Mouse (Mus musculus): Measurements from ENCODE around the gene Sod3. TPM values are rescaled to one million over a fixed set of nuclear protein-coding genes. Genes with fewer than 3 reads are reported as not detected.

The Sod3 gene
- polyA plus RNA-seq, 1 experiment from 2014 or later, result 4.3 TPM

- Histone ChIP-seq H3K9me3 (ENCODE audit: control insufficient read depth, low read length) (no peaks in the 10 kb centered on the region), H3K9ac (ENCODE audit: low read depth, low read length) (no peak overlapping the region), H3K4me1 (ENCODE audit: control insufficient read depth, insufficient read depth, low read depth, low read length) (no peaks in the 10 kb centered on the region), H3K27ac (ENCODE audit: low read depth, low read length) (no peak overlapping the region), H3K4me3 (ENCODE audit: low read length) (no peak overlapping the region), H3K36me3 (ENCODE audit: control insufficient read depth, insufficient read depth, low read length) (no peaks in the 10 kb centered on the region), H3K4me2 (ENCODE audit: low read length) (no peak overlapping the region), H3K27me3 (replicated peaks; ENCODE audit: control insufficient read depth, insufficient read depth, low read length) (no peaks in the 10 kb centered on the region)
- ATAC-seq, result no peak
- WGBS, result 83% methylated on average over 5 of the region's 5 CpGs
These were observed 10.9 kb upstream of the Sod3 start for GRCm38 (mm10) chr5:52352730-52353129.

DNA sequence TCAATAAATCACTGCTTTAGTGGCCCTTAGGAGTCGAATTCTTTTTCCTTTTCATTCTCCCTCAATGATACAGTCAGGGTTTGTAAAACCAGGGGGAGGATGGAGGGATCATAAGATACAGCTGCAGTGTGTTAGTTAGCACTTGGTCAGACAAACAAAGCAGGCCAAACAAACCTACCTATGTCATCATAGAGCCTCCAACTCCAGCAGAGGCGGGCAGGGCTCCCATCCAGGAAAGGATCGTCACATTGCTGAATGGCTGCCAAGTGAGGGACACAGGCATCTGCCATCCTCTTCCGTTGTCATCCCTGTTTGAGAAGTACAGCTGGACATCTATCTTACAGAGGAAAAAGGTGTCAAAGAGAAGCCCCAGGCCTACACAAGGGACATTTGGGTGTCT, 9.2 kb upstream of the Sod3 start:
- Histone ChIP-seq H3K27me3 (replicated peaks; ENCODE audit: control insufficient read depth, insufficient read depth, low read length) (no peaks in the 10 kb centered on the region), H3K4me1 (ENCODE audit: control insufficient read depth, insufficient read depth, low read depth, low read length) (no peaks in the 10 kb centered on the region), H3K9me3 (ENCODE audit: control insufficient read depth, low read length) (no peaks in the 10 kb centered on the region), H3K36me3 (ENCODE audit: control insufficient read depth, insufficient read depth, low read length) (no peaks in the 10 kb centered on the region), H3K4me2 (ENCODE audit: low read length) (no peak overlapping the region), H3K4me3 (ENCODE audit: low read length) (no peak overlapping the region), H3K27ac (ENCODE audit: low read depth, low read length) (no peak overlapping the region), H3K9ac (ENCODE audit: low read depth, low read length) (no peak overlapping the region)
- WGBS, result 67% methylated on average over 4 of the region's 4 CpGs
- no peak for ATAC-seq

- H3K4me2 ChIP-seq (ENCODE audit: low read length), result no peak overlapping the region
- peaks cover 4% of the 10 kb centered on the region; the same call in 1 of the 2 replicates for H3K4me1 ChIP-seq (ENCODE audit: control insufficient read depth, insufficient read depth, low read depth, low read length)
- no peaks in the 10 kb centered on the region for H3K27me3 ChIP-seq (replicated peaks; ENCODE audit: control insufficient read depth, insufficient read depth, low read length)
- H3K9me3 ChIP-seq (ENCODE audit: control insufficient read depth, low read length), result no peaks in the 10 kb centered on the region
- no peak overlapping the region for H3K4me3 ChIP-seq (ENCODE audit: low read length)
- H3K27ac ChIP-seq (ENCODE audit: low read depth, low read length), result no peak overlapping the region
- 93% methylated on average over 7 of the region's 7 CpGs for WGBS
- no peak overlapping the region for H3K9ac ChIP-seq (ENCODE audit: low read depth, low read length)
- H3K36me3 ChIP-seq (ENCODE audit: control insufficient read depth, insufficient read depth, low read length), result no peaks in the 10 kb centered on the region
- no peak for ATAC-seq
These were observed 8.0 kb upstream of the Sod3 start for GRCm38 (mm10) chr5:52355612-52356011.

- 51% methylated on average over 9 of the region's 9 CpGs for WGBS
These were observed 6.3 kb upstream of the Sod3 start for GRCm38 (mm10) chr5:52357175-52357754.

DNA sequence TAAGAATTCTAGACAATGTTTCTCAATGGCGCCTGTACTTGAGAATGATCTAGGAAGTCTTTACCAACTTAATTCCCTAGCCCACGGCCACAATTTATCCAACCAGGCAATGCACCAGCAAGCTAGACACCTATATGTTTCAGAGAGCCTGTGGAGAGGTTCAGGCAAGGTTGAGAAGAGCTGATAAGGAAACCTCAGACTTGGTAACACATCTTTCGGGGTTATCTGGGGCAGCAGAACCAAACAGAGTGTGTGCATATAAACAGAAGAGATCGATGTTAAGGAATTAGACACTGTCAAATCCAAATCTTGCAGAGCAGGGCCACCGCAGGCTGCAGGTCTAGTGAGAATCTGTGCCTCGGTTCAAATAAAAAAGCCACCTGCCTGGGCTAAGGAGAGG, 5.5 kb upstream of the Sod3 start:
- no peak for ATAC-seq
- Histone ChIP-seq H3K9me3 (ENCODE audit: control insufficient read depth, low read length) (no peaks in the 10 kb centered on the region), H3K4me2 (ENCODE audit: low read length) (no peak overlapping the region), H3K27me3 (replicated peaks; ENCODE audit: control insufficient read depth, insufficient read depth, low read length) (no peaks in the 10 kb centered on the region), H3K36me3 (ENCODE audit: control insufficient read depth, insufficient read depth, low read length) (no peaks in the 10 kb centered on the region), H3K4me3 (ENCODE audit: low read length) (no peak overlapping the region), H3K9ac (ENCODE audit: low read depth, low read length) (no peak overlapping the region), H3K27ac (ENCODE audit: low read depth, low read length) (no peak overlapping the region), H3K4me1 (ENCODE audit: control insufficient read depth, insufficient read depth, low read depth, low read length) (peaks cover 4% of the 10 kb centered on the region)
- 88% methylated on average over 6 of the region's 6 CpGs for WGBS

More at GRCm38 (mm10) chr5:52357175-52357754, 6.3 kb upstream of the Sod3 start:
- no peak for ATAC-seq
- Histone ChIP-seq H3K9ac (ENCODE audit: low read depth, low read length) (no peak overlapping the region), H3K4me3 (ENCODE audit: low read length) (no peak overlapping the region), H3K27me3 (replicated peaks; ENCODE audit: control insufficient read depth, insufficient read depth, low read length) (no peaks in the 10 kb centered on the region), H3K4me1 (ENCODE audit: control insufficient read depth, insufficient read depth, low read depth, low read length) (peaks cover 4% of the 10 kb centered on the region; the same call in 1 of the 2 replicates), H3K27ac (ENCODE audit: low read depth, low read length) (no peak overlapping the region), H3K4me2 (ENCODE audit: low read length) (no peak overlapping the region), H3K9me3 (ENCODE audit: control insufficient read depth, low read length) (no peaks in the 10 kb centered on the region), H3K36me3 (ENCODE audit: control insufficient read depth, insufficient read depth, low read length) (no peaks in the 10 kb centered on the region)

DNA sequence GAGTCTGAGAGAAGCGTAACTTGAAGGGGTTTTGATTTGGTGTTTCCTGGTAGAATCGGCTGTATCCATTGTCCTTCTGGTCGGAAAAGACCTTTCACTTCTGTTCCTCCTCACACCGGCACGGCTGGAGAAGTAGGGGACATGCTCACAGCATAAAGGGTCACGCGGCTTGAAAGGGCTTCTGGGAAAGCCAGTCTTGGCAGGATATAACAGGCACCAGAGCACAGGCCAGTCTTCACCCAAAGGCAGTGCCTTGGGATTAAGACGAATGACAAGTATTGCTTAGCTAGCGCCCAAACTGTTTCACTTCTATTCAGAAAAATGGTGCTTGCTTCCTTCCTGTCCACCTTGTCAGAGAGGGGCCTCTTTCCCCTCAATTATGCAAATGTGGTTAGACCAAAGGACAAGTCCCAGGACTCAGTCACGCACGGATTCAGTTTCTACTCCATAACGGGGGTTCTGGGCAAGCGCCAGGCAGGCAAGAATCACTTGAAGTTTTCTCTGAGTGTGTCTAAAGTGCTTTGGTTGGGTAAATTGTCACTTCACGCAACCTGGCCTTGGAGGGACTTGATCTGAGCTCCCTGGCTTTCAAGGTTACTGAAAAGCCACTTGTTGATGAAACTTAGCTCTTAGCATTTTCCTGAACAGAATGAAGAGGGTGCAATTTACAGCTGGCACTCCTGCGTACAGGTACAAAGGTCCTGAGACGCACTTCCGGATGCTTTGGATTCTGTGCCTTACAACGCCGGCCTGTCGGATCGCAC, 3.1 kb upstream of the Sod3 start:
- H3K4me2 ChIP-seq (ENCODE audit: low read length), result peak overlapping the region; percentile 19; the same call in 1 of the 2 replicates
- no peak overlapping the region for H3K27ac ChIP-seq (ENCODE audit: low read depth, low read length)

GRCm38 (mm10) chr5:52362776-52363467, 669 bp upstream of the Sod3 start:
- H3K27ac ChIP-seq (ENCODE audit: low read depth, low read length), result no peak overlapping the region
- ATAC-seq, result 0 out of 2 replicates have a peak, but pooled peaks have one; percentile 28
- no peak overlapping the region for H3K9ac ChIP-seq (ENCODE audit: low read depth, low read length)
- H3K4me3 ChIP-seq (ENCODE audit: low read length), result no peak overlapping the region
- H3K9me3 ChIP-seq (ENCODE audit: control insufficient read depth, low read length), result no peaks in the 10 kb centered on the region
- H3K36me3 ChIP-seq (ENCODE audit: control insufficient read depth, insufficient read depth, low read length), result no peaks in the 10 kb centered on the region
- no peaks in the 10 kb centered on the region for H3K27me3 ChIP-seq (replicated peaks; ENCODE audit: control insufficient read depth, insufficient read depth, low read length)
- H3K4me1 ChIP-seq (ENCODE audit: control insufficient read depth, insufficient read depth, low read depth, low read length), result peaks cover 10% of the 10 kb centered on the region
- WGBS, result 49% methylated on average over 6 of the region's 6 CpGs
- no peak overlapping the region for H3K4me2 ChIP-seq (ENCODE audit: low read length)

More for the DNA sequence above, 3.1 kb upstream of the Sod3 start:
- WGBS, result 53% methylated on average over 21 of the region's 21 CpGs
- no peak overlapping the region for H3K9ac ChIP-seq (ENCODE audit: low read depth, low read length)
- no peaks in the 10 kb centered on the region for H3K36me3 ChIP-seq (ENCODE audit: control insufficient read depth, insufficient read depth, low read length)
- H3K4me1 ChIP-seq (ENCODE audit: control insufficient read depth, insufficient read depth, low read depth, low read length), result peaks cover 10% of the 10 kb centered on the region
- ATAC-seq, result peak; percentile 71; the same call in 1 of the 2 replicates
- H3K9me3 ChIP-seq (ENCODE audit: control insufficient read depth, low read length), result no peaks in the 10 kb centered on the region
- no peak overlapping the region for H3K4me3 ChIP-seq (ENCODE audit: low read length)
- no peaks in the 10 kb centered on the region for H3K27me3 ChIP-seq (replicated peaks; ENCODE audit: control insufficient read depth, insufficient read depth, low read length)

DNA sequence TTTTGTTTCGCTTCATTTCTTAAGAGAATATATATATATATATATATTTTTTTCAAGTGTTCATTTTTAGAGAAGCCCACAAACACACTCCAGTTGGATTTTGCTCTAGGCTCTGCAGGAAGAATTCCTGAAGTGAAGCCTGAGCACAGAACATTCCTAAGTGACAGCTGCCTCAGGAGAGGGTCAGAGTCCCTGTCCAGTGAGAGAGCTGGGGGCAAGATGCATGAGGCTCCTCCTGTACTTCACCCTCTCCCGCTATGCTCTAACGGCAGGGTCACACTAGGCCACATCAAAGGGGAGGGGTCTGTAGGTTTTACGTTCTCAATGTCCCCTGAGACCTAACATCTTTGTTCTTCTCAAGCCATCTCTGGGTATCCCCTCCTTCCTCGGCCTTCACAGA, 930 bp downstream of the Sod3 start:
- 51% methylated on average over 5 of the region's 5 CpGs for WGBS
- H3K9ac ChIP-seq (ENCODE audit: low read depth, low read length), result no peak overlapping the region
- no peak overlapping the region for H3K4me2 ChIP-seq (ENCODE audit: low read length)
- peaks cover 15% of the 10 kb centered on the region for H3K4me1 ChIP-seq (ENCODE audit: control insufficient read depth, insufficient read depth, low read depth, low read length)
- no peak overlapping the region for H3K4me3 ChIP-seq (ENCODE audit: low read length)
- H3K36me3 ChIP-seq (ENCODE audit: control insufficient read depth, insufficient read depth, low read length), result no peaks in the 10 kb centered on the region
- H3K9me3 ChIP-seq (ENCODE audit: control insufficient read depth, low read length), result no peaks in the 10 kb centered on the region
- no peak overlapping the region for H3K27ac ChIP-seq (ENCODE audit: low read depth, low read length)
- no peak for ATAC-seq
- H3K27me3 ChIP-seq (replicated peaks; ENCODE audit: control insufficient read depth, insufficient read depth, low read length), result no peaks in the 10 kb centered on the region

GRCm38 (mm10) chr5:52365930-52366329, 2.3 kb downstream of the Sod3 start:
- Histone ChIP-seq H3K4me3 (ENCODE audit: low read length) (no peak overlapping the region), H3K27ac (ENCODE audit: low read depth, low read length) (no peak overlapping the region), H3K4me2 (ENCODE audit: low read length) (no peak overlapping the region), H3K27me3 (replicated peaks; ENCODE audit: control insufficient read depth, insufficient read depth, low read length) (no peaks in the 10 kb centered on the region), H3K9me3 (ENCODE audit: control insufficient read depth, low read length) (no peaks in the 10 kb centered on the region), H3K4me1 (ENCODE audit: control insufficient read depth, insufficient read depth, low read depth, low read length) (peaks cover 10% of the 10 kb centered on the region), H3K36me3 (ENCODE audit: control insufficient read depth, insufficient read depth, low read length) (no peaks in the 10 kb centered on the region), H3K9ac (ENCODE audit: low read depth, low read length) (no peak overlapping the region)
- ATAC-seq, result no peak
- 96% methylated on average over 5 of the region's 5 CpGs for whole genome bisulfite sequencing

Measured in hindbrain, embryonic 16.5 days (tissue).